Mouse (Mus musculus) forebrain, embryonic 15.5 days (tissue): Measurements from ENCODE around the gene Ccsap. TPM values are rescaled to one million over a fixed set of nuclear protein-coding genes. Genes with fewer than 3 reads are reported as not detected.

Experiments
- ATAC-seq: fragments of 200-750 bp; cut with Nextera tagmentation; replicated peaks from 2 replicates; pipeline ENCODE4 v1.8.0; 2017; ENCODE audit warnings: mild to moderate bottlenecking, moderate TSS enrichment, moderate library complexity
- H3K27ac ChIP-seq: fragments of 300-500 bp; sonication (generic); replicated peaks from 2 replicates; pipeline ENCODE4 v1.5.1; 2015; ENCODE audit warnings: mild to moderate bottlenecking, inconsistent platforms
- H3K27me3 ChIP-seq: fragments of 300-500 bp; sonication (generic); 2 replicates; pipeline ENCODE4 v1.6.1; 2015; ENCODE audit warnings: inconsistent platforms
- H3K36me3 ChIP-seq: fragments of 300-500 bp; sonication (generic); 2 replicates; pipeline ENCODE4 v1.6.1; 2015; ENCODE audit warnings: mild to moderate bottlenecking, inconsistent platforms
- H3K4me1 ChIP-seq: fragments of 300-500 bp; sonication (generic); 2 replicates; pipeline ENCODE4 v1.6.1; 2015; ENCODE audit warnings: inconsistent platforms
- H3K4me2 ChIP-seq: fragments of 300-500 bp; sonication (generic); replicated peaks from 2 replicates; pipeline ENCODE4 v1.6.1; 2015; ENCODE audit warnings: mild to moderate bottlenecking, inconsistent platforms
- H3K4me3 ChIP-seq: fragments of 300-500 bp; sonication (generic); 2 replicates; pipeline ENCODE4 v1.5.1; 2015; ENCODE audit warnings: mild to moderate bottlenecking, inconsistent platforms
- H3K9ac ChIP-seq: fragments of 300-500 bp; sonication (generic); replicated peaks from 2 replicates; pipeline ENCODE4 v1.6.1; 2015; ENCODE audit warnings: mild to moderate bottlenecking, inconsistent platforms
- H3K9me3 ChIP-seq: fragments of 300-500 bp; sonication (generic); 2 replicates; pipeline ENCODE4 v1.6.1; 2016; ENCODE audit warnings: inconsistent platforms
- WGBS: fragments of 180-500 bp; shearing (Covaris S2); methylation state at CpG from one replicate; pipeline ENCODE4 v1.1.7; 2015; ENCODE audit warnings: mixed read lengths; 5-methylcytosine and 5-hydroxymethylcytosine counted together
- polyA plus RNA-seq: library from polyadenylated mRNA; unstranded; fragments of >200 nt; fragmentation: Nextera tagmentation; extraction: Ambion mirVana; gene quantifications from 2 replicates; pipeline ENCODE4 v1.2.1, GENCODE M21; 2015

Gene Ccsap
- polyA plus RNA-seq, 1 experiment from 2014 or later: 8.2 TPM

DNA sequence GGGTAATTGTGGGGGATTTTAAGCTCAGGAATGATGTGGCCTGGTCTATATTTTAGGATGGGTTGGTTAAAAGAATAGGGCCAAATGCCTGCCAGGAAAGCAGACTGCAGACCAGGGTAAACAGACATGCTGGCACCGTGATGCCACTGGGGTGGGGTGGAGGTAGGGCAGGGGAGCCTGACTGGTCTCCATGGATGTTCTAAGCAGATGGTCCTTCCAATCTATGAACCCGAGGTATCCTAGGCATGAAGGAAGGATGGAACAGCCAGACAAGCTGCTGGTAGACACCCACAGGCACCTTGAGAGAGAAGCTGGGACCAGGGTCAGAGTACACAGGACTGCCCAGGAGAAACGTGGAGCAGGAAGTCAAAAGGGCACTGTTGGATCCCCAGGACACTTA lies 12.5 kb downstream of the Ccsap start:
- 65% methylated on average over 3 of the region's 3 CpGs for WGBS
- H3K4me1 ChIP-seq: 0 out of 2 replicates have a peak, but pooled peaks cover 7% of the 10 kb centered on the region
- H3K9me3 ChIP-seq: no peaks in the 10 kb centered on the region
- no peak overlapping the region for H3K4me2 ChIP-seq
- no peak overlapping the region for H3K27ac ChIP-seq
- H3K27me3 ChIP-seq: no peaks in the 10 kb centered on the region
- peaks cover 3% of the 10 kb centered on the region; the same call in 1 of the 2 replicates for H3K36me3 ChIP-seq
- no peak overlapping the region for H3K9ac ChIP-seq
- no peak overlapping the region for H3K4me3 ChIP-seq
- ATAC-seq: no peak

DNA sequence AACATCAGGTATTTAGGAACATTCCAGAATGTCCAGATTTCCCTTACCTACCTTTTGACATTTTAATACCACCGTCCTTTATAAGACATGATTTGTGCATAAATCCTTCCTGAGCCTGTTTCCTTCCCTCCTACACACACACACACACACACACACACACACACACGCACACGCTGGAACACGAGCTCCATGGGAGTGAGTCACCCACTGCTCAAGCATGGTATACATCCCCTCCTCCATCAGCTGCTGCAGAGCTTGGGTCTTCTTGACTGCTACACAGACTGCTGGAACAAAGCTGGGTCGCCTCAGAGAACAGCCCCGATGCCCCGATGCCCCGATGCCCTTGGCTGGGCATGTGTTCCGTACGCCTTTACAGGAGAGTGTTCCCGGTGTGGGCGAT lies 13.5 kb downstream of the Ccsap start:
- no peak overlapping the region for H3K4me2 ChIP-seq
- H3K27ac ChIP-seq: no peak overlapping the region
- H3K4me3 ChIP-seq: no peak overlapping the region
- H3K27me3 ChIP-seq: no peaks in the 10 kb centered on the region
- ATAC-seq: no peak
- no peaks in the 10 kb centered on the region for H3K9me3 ChIP-seq
- WGBS: 93% methylated on average over 12 of the region's 12 CpGs
- H3K4me1 ChIP-seq: 0 out of 2 replicates have a peak, but pooled peaks cover 7% of the 10 kb centered on the region
- H3K36me3 ChIP-seq: peaks cover 7% of the 10 kb centered on the region; the same call in 1 of the 2 replicates
- H3K9ac ChIP-seq: no peak overlapping the region

DNA sequence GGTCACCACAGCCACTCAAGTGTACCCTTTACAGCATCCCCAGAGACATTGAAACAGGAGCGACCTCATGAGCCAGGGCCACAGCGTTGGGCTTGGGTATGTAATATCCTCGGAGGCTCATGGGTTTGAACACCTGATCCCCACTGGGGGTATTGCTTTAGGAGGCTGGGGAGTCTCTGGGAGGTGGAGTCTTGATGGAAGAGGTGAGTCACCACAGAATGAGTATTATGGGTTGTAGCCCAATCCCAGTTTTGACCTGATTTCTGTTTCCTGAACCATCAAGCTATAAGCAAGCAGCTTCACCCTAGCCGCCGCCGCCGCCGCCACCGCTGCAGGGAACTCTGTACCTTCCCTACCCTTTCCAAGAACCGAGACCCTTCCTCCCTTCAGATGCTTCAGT lies 14.0 kb downstream of the Ccsap start:
- H3K9ac ChIP-seq: no peak overlapping the region
- H3K27me3 ChIP-seq: no peaks in the 10 kb centered on the region
- H3K27ac ChIP-seq: no peak overlapping the region
- H3K9me3 ChIP-seq: no peaks in the 10 kb centered on the region
- 0 out of 2 replicates have a peak, but pooled peaks cover 7% of the 10 kb centered on the region for H3K4me1 ChIP-seq
- H3K36me3 ChIP-seq: peaks cover 7% of the 10 kb centered on the region; the same call in 1 of the 2 replicates
- no peak for ATAC-seq
- H3K4me2 ChIP-seq: no peak overlapping the region
- 93% methylated on average over 10 of the region's 10 CpGs for WGBS
- no peak overlapping the region for H3K4me3 ChIP-seq

DNA sequence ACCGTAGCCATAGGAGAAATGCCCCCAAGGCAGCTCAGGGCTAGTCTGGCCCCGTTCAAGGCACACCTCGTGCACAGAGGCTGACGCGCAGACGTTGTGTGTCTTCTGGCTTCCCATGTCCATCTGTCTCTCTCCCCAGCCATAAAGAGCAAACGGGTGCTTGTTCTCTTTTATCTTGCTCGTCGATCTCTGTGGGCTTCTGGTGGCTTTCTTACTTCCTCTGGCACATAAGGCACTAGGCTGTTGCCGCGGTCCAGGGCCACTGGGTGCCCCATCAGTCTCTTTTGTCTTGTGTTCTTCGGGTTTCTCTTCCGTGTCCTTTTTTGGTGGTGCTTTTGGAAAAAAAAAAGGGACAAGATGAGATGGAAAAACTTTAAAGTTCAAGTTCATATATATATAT lies 14.9 kb downstream of the Ccsap start:
- H3K9me3 ChIP-seq: no peaks in the 10 kb centered on the region
- 0 out of 2 replicates have a peak, but pooled peaks cover 7% of the 10 kb centered on the region for H3K4me1 ChIP-seq
- peak overlapping the region; percentile 57 for H3K27ac ChIP-seq
- WGBS: 92% methylated on average over 13 of the region's 13 CpGs
- ATAC-seq: no peak
- H3K27me3 ChIP-seq: no peaks in the 10 kb centered on the region
- H3K4me3 ChIP-seq: no peak overlapping the region
- no peak overlapping the region for H3K4me2 ChIP-seq
- H3K36me3 ChIP-seq: peaks cover 7% of the 10 kb centered on the region; the same call in 1 of the 2 replicates
- H3K9ac ChIP-seq: no peak overlapping the region

DNA sequence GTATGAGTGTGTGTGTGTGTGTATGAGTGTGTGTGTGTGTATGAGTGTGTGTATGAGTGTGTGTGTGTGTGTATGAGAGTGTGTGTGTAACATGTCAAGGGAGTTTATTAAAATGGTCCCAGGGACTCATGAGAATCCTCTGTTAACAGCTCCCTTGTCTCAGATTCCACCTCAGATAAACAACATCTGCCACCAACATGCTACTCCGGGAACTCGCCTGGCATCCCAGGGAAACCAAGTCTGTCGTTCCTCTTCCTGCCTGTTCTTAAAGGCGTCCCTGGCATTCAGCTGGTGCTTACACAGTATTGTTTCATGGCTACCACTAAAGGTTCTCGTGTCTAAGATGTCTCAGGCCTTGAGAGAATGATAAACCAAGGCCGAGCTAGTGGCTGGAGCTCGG lies 15.7 kb downstream of the Ccsap start:
- no peak overlapping the region for H3K9ac ChIP-seq
- no peak overlapping the region for H3K4me2 ChIP-seq
- H3K27me3 ChIP-seq: no peaks in the 10 kb centered on the region
- H3K9me3 ChIP-seq: no peaks in the 10 kb centered on the region
- no peak for ATAC-seq
- H3K36me3 ChIP-seq: peaks cover 10% of the 10 kb centered on the region
- 74% methylated on average over 7 of the region's 7 CpGs for WGBS
- 0 out of 2 replicates have a peak, but pooled peaks cover 7% of the 10 kb centered on the region for H3K4me1 ChIP-seq
- no peak overlapping the region for H3K4me3 ChIP-seq
- H3K27ac ChIP-seq: peak overlapping the region; percentile 57

DNA sequence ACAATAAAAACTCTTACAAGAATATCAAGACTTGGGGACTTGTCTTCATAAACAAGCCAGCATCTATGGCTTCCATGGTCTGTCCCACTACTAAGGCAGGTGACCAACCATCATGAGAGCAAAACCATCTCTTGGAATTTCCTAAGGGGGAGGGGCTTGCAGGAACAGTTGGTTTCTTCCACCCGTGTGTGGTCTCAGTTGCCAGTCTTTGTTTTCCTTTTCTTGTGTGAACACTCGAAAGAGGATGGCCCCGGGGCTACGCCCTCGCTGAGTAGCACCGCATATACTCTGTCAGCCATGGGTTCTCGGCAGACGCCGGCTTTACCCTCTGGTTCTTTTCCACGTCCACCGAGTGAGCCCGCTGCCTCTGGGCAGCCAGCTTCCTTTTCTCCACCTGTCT lies 17.9 kb downstream of the Ccsap start:
- no peak overlapping the region for H3K4me2 ChIP-seq
- ATAC-seq: no peak

DNA sequence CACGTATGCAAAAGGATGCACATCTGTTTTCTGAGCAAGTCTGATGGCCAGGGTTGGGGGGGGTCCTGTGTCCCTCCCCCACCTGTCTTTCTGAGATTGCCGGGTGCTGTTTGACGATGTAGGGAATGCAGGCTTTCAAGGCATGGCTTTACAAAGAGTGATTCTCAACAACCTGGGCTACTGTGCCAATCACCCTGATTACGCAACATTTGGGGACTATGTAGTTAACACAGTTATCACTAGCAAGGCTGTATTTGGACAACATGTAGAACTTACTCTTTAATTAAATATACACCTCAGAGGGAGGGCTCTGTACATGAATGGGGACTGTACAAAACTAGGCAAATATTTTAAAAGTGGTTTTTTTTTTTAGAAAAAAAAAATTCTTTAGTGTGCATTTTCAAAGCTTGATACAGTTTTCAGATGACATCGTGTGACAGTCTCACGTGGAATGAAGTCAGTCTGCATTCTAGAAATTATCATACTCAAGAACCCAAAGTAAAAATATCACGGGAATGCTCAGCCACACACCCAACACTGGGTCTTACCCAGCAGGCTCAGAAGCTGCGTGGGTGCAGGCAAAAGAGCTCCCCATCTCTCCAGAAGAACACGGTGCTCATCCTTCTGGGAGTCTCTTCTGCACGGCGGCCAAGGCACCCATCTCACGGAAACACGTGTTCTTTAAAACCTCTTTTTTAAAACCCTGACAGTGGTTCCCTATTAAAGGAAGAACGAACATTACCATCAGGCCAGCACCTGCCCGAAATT lies 19.2 kb downstream of the Ccsap start:
- Histone ChIP-seq H3K36me3 (peaks cover 24% of the 10 kb centered on the region), H3K4me3 (no peak overlapping the region), H3K27ac (no peak overlapping the region), H3K9ac (no peak overlapping the region), H3K9me3 (no peaks in the 10 kb centered on the region), H3K4me1 (0 out of 2 replicates have a peak, but pooled peaks cover 3% of the 10 kb centered on the region), H3K27me3 (no peaks in the 10 kb centered on the region), H3K4me2 (no peak overlapping the region)
- no peak for ATAC-seq
- 94% methylated on average over 15 of the region's 15 CpGs for WGBS

More for the DNA sequence above, 17.9 kb downstream of the Ccsap start:
- H3K9ac ChIP-seq: no peak overlapping the region
- 85% methylated on average over 12 of the region's 12 CpGs for WGBS
- H3K4me3 ChIP-seq: no peak overlapping the region
- H3K27ac ChIP-seq: no peak overlapping the region
- H3K4me1 ChIP-seq: 0 out of 2 replicates have a peak, but pooled peaks cover 3% of the 10 kb centered on the region
- no peaks in the 10 kb centered on the region for H3K9me3 ChIP-seq
- H3K36me3 ChIP-seq: peaks cover 19% of the 10 kb centered on the region
- H3K27me3 ChIP-seq: no peaks in the 10 kb centered on the region

DNA sequence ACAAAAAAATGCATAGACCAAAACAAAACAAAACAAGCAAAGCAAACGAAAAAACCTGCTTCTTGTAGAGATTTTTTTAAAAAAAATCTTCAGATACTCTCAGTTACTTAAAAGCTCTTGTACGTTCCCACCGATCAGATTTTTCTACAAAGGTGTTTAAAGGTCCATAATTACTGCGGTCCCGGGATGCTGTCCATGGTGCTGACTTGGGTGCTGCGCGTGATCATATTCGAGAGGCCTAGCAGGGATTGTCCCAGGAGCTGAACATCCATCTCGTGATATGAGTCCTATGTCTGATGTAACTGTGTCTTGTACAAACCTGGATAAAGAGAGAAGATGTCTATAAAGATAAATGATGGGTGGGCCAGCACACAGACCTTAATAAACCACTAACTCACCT lies 21.5 kb downstream of the Ccsap start:
- Histone ChIP-seq H3K9me3 (no peaks in the 10 kb centered on the region), H3K4me2 (no peak overlapping the region), H3K27ac (no peak overlapping the region), H3K4me3 (no peak overlapping the region), H3K9ac (no peak overlapping the region), H3K4me1 (no peaks in the 10 kb centered on the region), H3K27me3 (no peaks in the 10 kb centered on the region), H3K36me3 (peaks cover 44% of the 10 kb centered on the region)
- ATAC-seq: no peak
- WGBS: 77% methylated on average over 9 of the region's 9 CpGs

DNA sequence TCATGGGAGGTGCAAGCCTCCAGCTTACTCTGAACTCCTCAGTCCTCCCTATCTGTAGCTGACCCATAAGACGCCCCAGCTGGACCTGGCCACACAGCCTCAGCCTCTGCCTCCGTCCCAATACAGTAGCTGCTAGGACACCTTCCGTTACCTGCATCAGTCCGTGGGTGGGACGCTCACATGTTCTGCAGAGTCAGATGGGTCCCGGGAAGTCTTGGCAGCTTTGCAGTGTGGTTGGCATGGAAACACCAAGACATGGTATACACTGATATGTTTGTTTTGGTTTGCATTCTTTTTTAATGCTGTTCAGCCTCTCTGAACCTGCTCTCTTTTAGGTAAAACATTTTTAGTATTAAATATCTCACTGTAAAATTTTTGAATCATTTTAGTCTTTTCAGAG lies 23.7 kb downstream of the Ccsap start:
- H3K4me2 ChIP-seq: no peak overlapping the region
- H3K27ac ChIP-seq: no peak overlapping the region
- WGBS: 73% methylated on average over 6 of the region's 6 CpGs
- H3K27me3 ChIP-seq: no peaks in the 10 kb centered on the region
- peaks cover 54% of the 10 kb centered on the region for H3K36me3 ChIP-seq
- no peak overlapping the region for H3K4me3 ChIP-seq
- no peak for ATAC-seq
- no peak overlapping the region for H3K9ac ChIP-seq
- H3K4me1 ChIP-seq: no peaks in the 10 kb centered on the region
- H3K9me3 ChIP-seq: no peaks in the 10 kb centered on the region

DNA sequence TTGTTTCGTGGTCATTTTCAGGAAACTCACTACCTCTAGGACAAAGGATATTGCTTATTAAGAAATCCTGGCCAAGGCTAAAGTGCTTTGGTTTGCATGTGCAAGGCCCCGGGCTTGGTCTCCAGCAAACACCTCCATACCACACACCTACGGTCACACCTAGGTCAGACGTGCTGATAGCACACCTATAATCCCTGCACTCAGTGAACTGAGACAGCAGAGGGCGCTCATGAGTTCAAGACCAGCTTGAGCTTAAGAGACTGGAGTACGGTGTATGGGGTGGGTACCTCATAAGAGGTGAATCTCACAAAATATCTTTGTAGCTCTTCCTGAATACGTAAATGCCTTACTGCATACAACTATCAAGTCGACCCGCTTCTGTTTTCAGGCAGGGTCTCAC lies 24.6 kb downstream of the Ccsap start:
- Histone ChIP-seq H3K4me3 (no peak overlapping the region), H3K9ac (no peak overlapping the region), H3K4me1 (no peaks in the 10 kb centered on the region), H3K4me2 (no peak overlapping the region), H3K9me3 (no peaks in the 10 kb centered on the region), H3K36me3 (peaks cover 63% of the 10 kb centered on the region), H3K27me3 (no peaks in the 10 kb centered on the region), H3K27ac (no peak overlapping the region)
- 59% methylated on average over 9 of the region's 9 CpGs for WGBS
- ATAC-seq: no peak

DNA sequence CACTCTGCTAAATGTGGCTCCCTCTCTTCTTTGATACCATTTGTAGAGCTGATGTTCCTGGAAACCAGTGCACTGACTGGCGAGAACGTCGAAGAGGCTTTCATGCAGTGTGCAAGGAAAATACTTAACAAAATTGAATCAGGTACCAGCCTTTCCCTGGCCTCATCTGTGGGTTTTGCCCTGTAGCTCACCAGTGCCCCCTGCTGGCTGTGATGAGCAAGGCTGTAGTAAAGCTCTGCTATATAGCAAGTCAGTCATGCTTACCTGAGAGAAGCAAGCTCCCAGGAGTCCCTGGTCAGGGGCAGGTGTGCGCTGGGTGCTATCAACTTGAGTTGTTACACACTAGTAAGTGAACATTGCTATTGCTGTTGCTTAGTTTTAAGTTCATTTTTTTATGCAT lies 27.3 kb downstream of the Ccsap start:
- peaks cover 77% of the 10 kb centered on the region for H3K36me3 ChIP-seq
- H3K4me1 ChIP-seq: no peaks in the 10 kb centered on the region
- H3K9ac ChIP-seq: no peak overlapping the region
- H3K27me3 ChIP-seq: no peaks in the 10 kb centered on the region
- ATAC-seq: no peak
- no peak overlapping the region for H3K4me2 ChIP-seq
- H3K27ac ChIP-seq: no peak overlapping the region
- no peaks in the 10 kb centered on the region for H3K9me3 ChIP-seq
- no peak overlapping the region for H3K4me3 ChIP-seq
- WGBS: 99% methylated on average over 4 of the region's 4 CpGs

DNA sequence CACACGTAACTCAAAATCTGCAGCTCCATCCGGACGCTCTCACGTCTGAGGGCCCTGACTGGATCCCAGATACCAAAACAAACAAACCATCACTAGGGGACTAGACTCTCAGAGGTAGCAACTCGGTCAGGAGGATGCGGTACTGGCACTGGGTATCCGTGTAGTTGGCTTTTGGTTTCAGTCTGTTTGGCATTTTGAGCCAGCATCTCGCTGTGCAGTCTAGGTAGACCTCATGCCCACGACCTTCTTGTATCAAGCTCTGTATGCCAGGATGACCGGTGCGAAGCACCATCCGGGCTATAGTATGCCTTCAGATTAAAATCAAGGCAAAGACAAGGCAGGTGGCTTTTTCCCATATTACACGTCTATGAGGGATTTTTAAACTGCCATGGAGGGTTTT lies 32.5 kb downstream of the Ccsap start:
- Histone ChIP-seq H3K27ac (no peak overlapping the region), H3K4me2 (no peak overlapping the region), H3K9ac (no peak overlapping the region), H3K36me3 (peaks cover 47% of the 10 kb centered on the region), H3K4me3 (no peak overlapping the region), H3K9me3 (no peaks in the 10 kb centered on the region), H3K27me3 (no peaks in the 10 kb centered on the region), H3K4me1 (no peaks in the 10 kb centered on the region)
- WGBS: 92% methylated on average over 13 of the region's 13 CpGs
- ATAC-seq: no peak

DNA sequence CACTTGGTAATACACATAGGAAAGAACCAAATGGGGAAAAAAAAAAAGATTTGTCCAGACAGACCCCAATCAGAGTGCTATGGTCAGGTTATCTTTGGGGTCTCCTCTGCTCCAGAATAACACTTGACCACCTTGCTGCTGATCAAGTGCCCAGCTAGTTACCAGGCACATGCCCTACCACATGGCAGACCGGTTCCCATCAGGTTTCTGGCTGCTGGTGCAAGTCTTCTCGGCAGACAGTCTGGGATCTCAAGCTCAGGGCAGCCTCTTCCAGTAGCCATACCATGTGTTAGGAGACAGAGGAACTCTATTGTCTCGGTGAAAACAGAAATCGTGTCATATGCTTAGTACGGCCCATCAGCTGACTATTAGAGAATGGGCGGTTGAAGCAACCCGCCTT lies 33.3 kb downstream of the Ccsap start:
- H3K27ac ChIP-seq: no peak overlapping the region
- ATAC-seq: no peak
- H3K9ac ChIP-seq: no peak overlapping the region
- H3K9me3 ChIP-seq: no peaks in the 10 kb centered on the region
- no peaks in the 10 kb centered on the region for H3K27me3 ChIP-seq
- H3K4me3 ChIP-seq: no peak overlapping the region
- H3K4me1 ChIP-seq: no peaks in the 10 kb centered on the region
- 87% methylated on average over 7 of the region's 7 CpGs for WGBS
- H3K4me2 ChIP-seq: no peak overlapping the region
- peaks cover 44% of the 10 kb centered on the region for H3K36me3 ChIP-seq
